10 mouse cellular contexts compared by ENCODE assay signal in the genomic region with DNA sequence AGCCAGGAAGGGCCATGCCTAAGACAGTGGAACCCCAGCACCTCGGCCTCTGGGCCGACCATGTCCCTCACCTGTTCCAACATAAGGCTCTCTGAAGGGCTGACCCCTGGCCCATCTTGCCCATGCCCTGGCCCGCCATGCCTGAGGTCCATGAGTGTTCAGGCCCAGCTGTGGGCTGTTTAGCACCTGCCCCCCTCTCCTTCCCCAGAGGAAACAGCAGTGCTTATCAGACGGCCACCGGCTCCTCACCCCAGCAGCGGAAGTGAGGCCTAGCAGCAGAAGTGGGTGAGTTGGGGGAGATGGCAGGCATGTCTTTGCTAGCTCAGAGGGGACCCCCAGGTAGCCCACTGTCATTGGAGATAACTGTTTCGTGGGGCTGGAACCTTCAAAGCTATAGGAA. TPM values are rescaled to one million over a fixed set of nuclear protein-coding genes. Genes with fewer than 3 reads are reported as not detected.
DNase-seq lines count a peak whose midpoint lies in the region; ATAC-seq and TF ChIP-seq lines count a peak whose summit lies in the region.
"Had no signal": no experiment of that assay in that cellular context is flagged by ENCODE, and none has a peak within 500 bp of the region (broad histone marks: within the 10 kb centered on the region; RNA-seq: fewer than 3 reads in every experiment).

No protein-coding gene starts in this region.

- no peak for TF ChIP-seq CTCF in lung, adult 2 months (IDR thresholded peaks at IDR 0.05; ENCODE audit: insufficient read depth, low read length)

- H3K4me3 ChIP-seq in lung, adult 2 months (replicated peaks; ENCODE audit: extremely low read depth, low read depth, low read length), result peak overlapping the region; percentile 49
- peak overlapping the region; percentile 68 for H3K4me3 ChIP-seq in liver, embryonic 11.5 days (ENCODE audit: low read depth, low read length)
- H3K4me3 ChIP-seq in forebrain, embryonic 11.5 days (ENCODE audit: low read depth, low read length), result no peak overlapping the region
- H3K4me3 ChIP-seq: hindbrain, embryonic 15.5 days; neural tube, embryonic 13.5 days had no signal

- H3K27ac ChIP-seq in liver, embryonic 11.5 days (ENCODE audit: low read depth, low read length), result peak overlapping the region; percentile 100
- H3K27ac ChIP-seq in forebrain, embryonic 11.5 days (ENCODE audit: low read depth, low read length), result no peak overlapping the region
- H3K27ac ChIP-seq: hindbrain, embryonic 15.5 days; neural tube, embryonic 13.5 days had no signal

- DNase-seq in lung, adult 2 months, result no peak
- DNase-seq in lung, postnatal 14 days, result no peak
- no peak for DNase-seq in liver, embryonic 11.5 days (ENCODE audit: low spot score)
- DNase-seq in thymus, adult 18-20 months, result peak; percentile 66 to 73
- no peak for DNase-seq in gastrocnemius, postnatal 10 days
- no peak for DNase-seq in forebrain, embryonic 11.5 days (ENCODE audit: low spot score)
- no peak for DNase-seq in embryo, embryonic 10.5 days (ENCODE audit: low spot score)

- TF ChIP-seq POLR2A in lung, adult 2 months (IDR thresholded peaks at IDR 0.05; ENCODE audit: borderline replicate concordance, extremely low read depth, low read depth, low read length), result no peak

- no peaks in the 10 kb centered on the region for H3K9me3 ChIP-seq in liver, embryonic 11.5 days (ENCODE audit: control insufficient read depth, low read length)
- H3K9me3 ChIP-seq in forebrain, embryonic 11.5 days (ENCODE audit: control insufficient read depth, low read length), result no peaks in the 10 kb centered on the region
- H3K9me3 ChIP-seq: hindbrain, embryonic 15.5 days; neural tube, embryonic 13.5 days had no signal

- peaks cover 3% of the 10 kb centered on the region; the same call in 1 of the 2 replicates for H3K4me1 ChIP-seq in lung, adult 2 months (ENCODE audit: control insufficient read depth, insufficient read depth, low read length)
- H3K4me1 ChIP-seq in liver, embryonic 11.5 days (replicated peaks; ENCODE audit: control insufficient read depth, insufficient read depth, low read length), result peaks cover 56% of the 10 kb centered on the region
- H3K4me1 ChIP-seq in forebrain, embryonic 11.5 days (replicated peaks; ENCODE audit: control insufficient read depth, insufficient read depth, low read length), result peaks cover 8% of the 10 kb centered on the region

- peak overlapping the region; percentile 96 for H3K4me2 ChIP-seq in liver, embryonic 11.5 days
- H3K4me2 ChIP-seq in forebrain, embryonic 11.5 days (ENCODE audit: low read depth, low read length, severe bottlenecking), result no peak overlapping the region
- H3K4me2 ChIP-seq: neural tube, embryonic 13.5 days had no signal

- 57% methylated on average over 7 of the region's 7 CpGs for WGBS in lung, adult 2 months
- 31% methylated on average over 7 of the region's 7 CpGs for WGBS in liver, embryonic 11.5 days
- WGBS in forebrain, embryonic 11.5 days, result 83% methylated on average over 7 of the region's 7 CpGs

- no peaks in the 10 kb centered on the region for H3K27me3 ChIP-seq in liver, embryonic 11.5 days (replicated peaks; ENCODE audit: control insufficient read depth, insufficient read depth, low read length)
- H3K27me3 ChIP-seq in forebrain, embryonic 11.5 days (ENCODE audit: control insufficient read depth, insufficient read depth, low read length), result no peaks in the 10 kb centered on the region
- H3K27me3 ChIP-seq: hindbrain, embryonic 15.5 days; neural tube, embryonic 13.5 days had no signal

- peak overlapping the region; percentile 94 for H3K9ac ChIP-seq in liver, embryonic 11.5 days (ENCODE audit: low read depth, low read length)
- no peak overlapping the region for H3K9ac ChIP-seq in forebrain, embryonic 11.5 days (ENCODE audit: low read length)
- H3K9ac ChIP-seq: hindbrain, embryonic 15.5 days had no signal

- ATAC-seq in common myeloid progenitor, adult 5-6 weeks (replicated peaks; ENCODE audit: low read depth, poor library complexity, severe bottlenecking), result peak; percentile 52
- peak; percentile 65 for ATAC-seq in liver, embryonic 11.5 days (replicated peaks; ENCODE audit: low FRiP score)
- ATAC-seq in forebrain, embryonic 11.5 days (replicated peaks; ENCODE audit: low FRiP score), result no peak

- H3K36me3 ChIP-seq in liver, embryonic 11.5 days (ENCODE audit: control insufficient read depth, insufficient read depth, low read length), result peaks cover 18% of the 10 kb centered on the region; the same call in 1 of the 2 replicates
- H3K36me3 ChIP-seq in forebrain, embryonic 11.5 days (ENCODE audit: control insufficient read depth, insufficient read depth, low read length), result peaks cover 6% of the 10 kb centered on the region

RNA-seq across cellular contexts. Expression of a gene that starts 0.9 kb away (rescaled TPM):
- 51.6 and 56.4 TPM in 2 replicates for polyA plus RNA-seq in lung, adult 2 months (2012; rRNA removed)
- total RNA-seq in common myeloid progenitor, adult 5-6 weeks (2017), result 29.7 and 29.9 TPM in 2 replicates
- 44.8 and 45.3 TPM in 2 replicates for polyA plus RNA-seq in liver, embryonic 11.5 days (2014; fragmentation: Nextera tagmentation; extraction: Ambion mirVana)
- under 1 TPM; 0.45 TPM for total RNA-seq in gastrocnemius, postnatal 10 days (2021)
- polyA plus RNA-seq in forebrain, embryonic 11.5 days (2014; fragmentation: Nextera tagmentation; extraction: Ambion mirVana), result 1.6 and 2.2 TPM in 2 replicates

RNA-seq across cellular contexts. Expression of a gene that starts 10.0 kb away (rescaled TPM):
- polyA plus RNA-seq in lung, adult 2 months (2012; rRNA removed), result 257 and 267 TPM in 2 replicates
- 26.2 and 32.7 TPM in 2 replicates for total RNA-seq in common myeloid progenitor, adult 5-6 weeks (2017)
- 98.8 and 105 TPM in 2 replicates for polyA plus RNA-seq in liver, embryonic 11.5 days (2014; fragmentation: Nextera tagmentation; extraction: Ambion mirVana)
- total RNA-seq in gastrocnemius, postnatal 10 days (2021), result 10 to 100 TPM; 64.8 to 66.8 TPM
- 100.0 and 111 TPM in 2 replicates for polyA plus RNA-seq in forebrain, embryonic 11.5 days (2014; fragmentation: Nextera tagmentation; extraction: Ambion mirVana)

RNA-seq across cellular contexts. Expression of a gene that starts 46.7 kb away (rescaled TPM):
- polyA plus RNA-seq in lung, adult 2 months (2012; rRNA removed), result 48.6 and 54.0 TPM in 2 replicates
- total RNA-seq in common myeloid progenitor, adult 5-6 weeks (2017), result 15.8 and 28.5 TPM in 2 replicates
- 28.9 and 34.1 TPM in 2 replicates for polyA plus RNA-seq in liver, embryonic 11.5 days (2014; fragmentation: Nextera tagmentation; extraction: Ambion mirVana)
- 10 to 100 TPM; 13.6 to 15.8 TPM for total RNA-seq in gastrocnemius, postnatal 10 days (2021)
- 40.7 and 48.5 TPM in 2 replicates for polyA plus RNA-seq in forebrain, embryonic 11.5 days (2014; fragmentation: Nextera tagmentation; extraction: Ambion mirVana)

RNA-seq across cellular contexts. Expression of a gene that starts 49.1 kb away (rescaled TPM):
- 223 and 243 TPM in 2 replicates for polyA plus RNA-seq in lung, adult 2 months (2012; rRNA removed)
- total RNA-seq in common myeloid progenitor, adult 5-6 weeks (2017), result 867 and 869 TPM in 2 replicates
- polyA plus RNA-seq in liver, embryonic 11.5 days (2014; fragmentation: Nextera tagmentation; extraction: Ambion mirVana), result 1,141 and 1,182 TPM in 2 replicates
- 100 to 1,000 TPM; 252 TPM for total RNA-seq in gastrocnemius, postnatal 10 days (2021)
- polyA plus RNA-seq in forebrain, embryonic 11.5 days (2014; fragmentation: Nextera tagmentation; extraction: Ambion mirVana), result 1,836 and 1,931 TPM in 2 replicates

RNA-seq across cellular contexts. Expression of a gene that starts 50.2 kb away (rescaled TPM):
- polyA plus RNA-seq in lung, adult 2 months (2012; rRNA removed), result 44.6 and 55.5 TPM in 2 replicates
- total RNA-seq in common myeloid progenitor, adult 5-6 weeks (2017), result 5.8 and 11.3 TPM in 2 replicates
- polyA plus RNA-seq in liver, embryonic 11.5 days (2014; fragmentation: Nextera tagmentation; extraction: Ambion mirVana), result 6.3 and 6.6 TPM in 2 replicates
- total RNA-seq in gastrocnemius, postnatal 10 days (2021), result 10 to 100 TPM; 21.9 to 31.7 TPM
- polyA plus RNA-seq in forebrain, embryonic 11.5 days (2014; fragmentation: Nextera tagmentation; extraction: Ambion mirVana), result 3.4 and 3.8 TPM in 2 replicates

Comparison
In these comparisons a context has a peak if more than half of its experiments do, and no peak if none do; other contexts are left out.
1. DNase-seq: peak in thymus, adult 18-20 months (2 of 2); none in lung, adult 2 months (single experiment), lung, postnatal 14 days (single experiment), liver, embryonic 11.5 days (single experiment), gastrocnemius, postnatal 10 days (single experiment), forebrain, embryonic 11.5 days (single experiment) and embryo, embryonic 10.5 days (single experiment).
2. RNA of a gene that starts 0.9 kb away (polyA plus RNA-seq): 51.6 to 56.4 TPM in lung, adult 2 months and 44.8 to 45.3 TPM in liver, embryonic 11.5 days; 1.6 to 2.2 TPM in forebrain, embryonic 11.5 days; every median in the first group is over 10 times any median in the second.